16 mouse cellular contexts compared by ENCODE assay signal in the genomic region with DNA sequence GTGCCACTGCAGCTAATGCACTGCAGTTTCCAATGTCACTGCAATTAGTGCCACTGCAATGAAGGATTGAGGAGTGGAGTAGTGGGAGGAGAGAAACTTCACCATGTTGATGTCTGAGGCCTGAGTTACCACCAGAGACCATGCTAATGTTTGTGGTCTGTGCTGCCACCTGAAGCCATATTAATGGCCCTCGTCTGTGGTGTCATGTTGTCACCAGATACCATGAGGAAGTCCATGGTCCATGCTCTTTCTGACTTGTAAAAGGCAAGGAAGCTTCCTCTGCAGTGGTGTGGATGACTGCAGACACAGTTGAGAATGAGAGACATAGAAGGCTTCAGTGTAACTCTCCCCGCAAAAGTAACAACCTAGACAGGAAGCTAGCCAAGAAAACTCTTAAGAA.
"Had no signal": no experiment of that assay in that cellular context is flagged by ENCODE, and none has a peak within 500 bp of the region (broad histone marks: within the 10 kb centered on the region; RNA-seq: fewer than 3 reads in every experiment).

No protein-coding gene starts in this region.

- H3K27me3 ChIP-seq: midbrain, embryonic 12.5 days; neural tube, embryonic 12.5 days; stomach, embryonic 15.5 days had no signal

- H3K4me2 ChIP-seq: lung, embryonic 15.5 days; midbrain, embryonic 12.5 days; neural tube, embryonic 12.5 days; stomach, embryonic 15.5 days had no signal

- H3K36me3 ChIP-seq: lung, embryonic 15.5 days; midbrain, embryonic 10.5 days; midbrain, embryonic 12.5 days; neural tube, embryonic 12.5 days; stomach, embryonic 15.5 days had no signal

- H3K4me3 ChIP-seq: lung, embryonic 15.5 days; midbrain, embryonic 10.5 days; midbrain, embryonic 12.5 days; neural tube, embryonic 12.5 days; stomach, embryonic 15.5 days had no signal

- H3K9me3 ChIP-seq: lung, embryonic 15.5 days; midbrain, embryonic 10.5 days; midbrain, embryonic 12.5 days; neural tube, embryonic 12.5 days; stomach, embryonic 15.5 days had no signal

- H3K27ac ChIP-seq: lung, embryonic 15.5 days; macrophage; midbrain, embryonic 10.5 days; midbrain, embryonic 12.5 days; neural tube, embryonic 12.5 days; stomach, embryonic 15.5 days; stomach, postnatal 0 days had no signal

- H3K9ac ChIP-seq: liver, postnatal 0 days; lung, embryonic 15.5 days; midbrain, embryonic 12.5 days; neural tube, embryonic 12.5 days; stomach, embryonic 15.5 days had no signal

- ATAC-seq: liver, postnatal 0 days; lung, postnatal 0 days had no signal

- H3K4me1 ChIP-seq: lung, embryonic 15.5 days; midbrain, embryonic 10.5 days; midbrain, embryonic 12.5 days; neural tube, embryonic 12.5 days; stomach, embryonic 15.5 days had no signal

- DNase-seq: liver, postnatal 0 days; lung, adult 2 months; lung, postnatal 14 days; lung, postnatal 36 days; midbrain, embryonic 14.5 days; right cerebral cortex, postnatal 14 days; thymus, adult 2 months; thymus, postnatal 36 days had no signal
